In the genomic region with DNA sequence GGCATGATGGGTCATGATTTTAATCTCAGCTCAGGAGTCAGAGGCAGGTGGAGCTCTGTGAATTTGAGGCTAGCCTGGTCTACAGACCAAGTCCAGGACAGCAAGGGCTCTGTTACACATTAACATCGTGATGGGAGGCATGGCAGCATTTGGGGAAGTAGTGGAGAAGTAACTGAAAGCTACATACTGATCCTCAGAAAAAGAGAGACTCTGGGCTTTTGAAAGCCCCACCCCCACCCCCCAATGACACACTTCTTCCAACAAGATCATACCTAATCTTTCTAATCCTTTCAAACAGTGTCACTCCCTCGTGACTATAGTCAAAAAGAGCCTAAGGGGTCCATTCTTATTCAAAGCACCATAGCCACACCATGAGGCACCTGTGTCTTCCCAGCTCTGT, we compare ENCODE assay signal across 15 mouse cellular contexts.
"Had no signal": no experiment of that assay in that cellular context is flagged by ENCODE, and none has a peak within 500 bp of the region (broad histone marks: within the 10 kb centered on the region; RNA-seq: fewer than 3 reads in every experiment).

No protein-coding gene starts in this region.

- H3K4me3 ChIP-seq: liver, embryonic 15.5 days; lung, embryonic 15.5 days had no signal

- H3K4me2 ChIP-seq: liver, embryonic 11.5 days; liver, embryonic 15.5 days; lung, embryonic 15.5 days had no signal

- DNase-seq: kidney, adult 18-20 months; kidney, adult 9 months; kidney, postnatal 14 days; kidney, postnatal 4 days; lung, adult 18-20 months; lung, postnatal 10 days; lung, postnatal 36 days; midbrain, embryonic 14.5 days; right cerebral cortex, postnatal 4 days; thymus, adult 2 months; thymus, postnatal 25 days had no signal

- H3K36me3 ChIP-seq: liver, embryonic 15.5 days; lung, embryonic 15.5 days had no signal

- H3K9me3 ChIP-seq: liver, embryonic 15.5 days; lung, embryonic 15.5 days had no signal

- H3K27ac ChIP-seq: liver, embryonic 15.5 days; lung, embryonic 15.5 days; stomach, postnatal 0 days had no signal

- H3K9ac ChIP-seq: liver, embryonic 15.5 days; lung, embryonic 15.5 days had no signal

- H3K4me1 ChIP-seq: lung, embryonic 15.5 days had no signal

- H3K27me3 ChIP-seq: liver, embryonic 15.5 days; lung, embryonic 15.5 days had no signal
